Mouse (Mus musculus): ENCODE measurements around the gene Dhx37. TPM values are rescaled to one million over a fixed set of nuclear protein-coding genes. Genes with fewer than 3 reads are reported as not detected.

The Dhx37 gene
- polyA plus RNA-seq, 1 experiment from 2014 or later, result 5.9 TPM

DNA sequence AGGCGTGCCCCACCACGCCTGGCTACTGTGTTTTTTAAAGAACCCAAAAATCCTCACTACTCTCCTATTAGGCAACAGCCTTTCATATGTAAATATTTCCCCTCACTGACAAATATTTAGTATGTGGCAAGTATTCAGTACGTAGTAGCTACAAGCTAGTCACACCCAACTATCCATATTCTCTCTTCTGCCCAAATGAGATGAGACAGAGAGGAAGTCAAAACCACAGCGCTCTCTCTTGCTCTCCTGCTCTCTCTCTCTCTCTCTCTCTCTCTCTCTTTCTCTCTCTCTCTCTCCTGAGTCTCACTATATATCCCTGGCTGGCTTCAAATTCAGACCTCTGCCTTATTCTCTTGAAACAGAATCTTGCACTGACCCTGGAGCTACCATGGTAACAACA is 10.6 kb upstream of the Dhx37 start:
- Histone ChIP-seq H3K9me3 (ENCODE audit: low read length) (no peaks in the 10 kb centered on the region), H3K4me3 (ENCODE audit: low read depth, low read length) (no peak overlapping the region), H3K9ac (replicated peaks; ENCODE audit: low read depth) (no peak overlapping the region), H3K27me3 (replicated peaks; ENCODE audit: insufficient read depth, low read length) (no peaks in the 10 kb centered on the region), H3K27ac (ENCODE audit: low read length) (no peak overlapping the region), H3K36me3 (ENCODE audit: insufficient read depth, low read length) (no peaks in the 10 kb centered on the region), H3K4me2 (replicated peaks; ENCODE audit: low read depth, low read length) (no peak overlapping the region), H3K4me1 (ENCODE audit: insufficient read depth, low read depth, low read length) (peaks cover 5% of the 10 kb centered on the region; the same call in 1 of the 2 replicates)
- TF ChIP-seq CTCF (IDR thresholded peaks at IDR 0.05) (no peak), EP300 (IDR thresholded peaks at IDR 0.05) (no peak)
- ATAC-seq, result no peak
- peak; percentile 25 for DNase-seq (ENCODE audit: low spot score)
- WGBS, result 70% methylated on average over 4 of the region's 4 CpGs

DNA sequence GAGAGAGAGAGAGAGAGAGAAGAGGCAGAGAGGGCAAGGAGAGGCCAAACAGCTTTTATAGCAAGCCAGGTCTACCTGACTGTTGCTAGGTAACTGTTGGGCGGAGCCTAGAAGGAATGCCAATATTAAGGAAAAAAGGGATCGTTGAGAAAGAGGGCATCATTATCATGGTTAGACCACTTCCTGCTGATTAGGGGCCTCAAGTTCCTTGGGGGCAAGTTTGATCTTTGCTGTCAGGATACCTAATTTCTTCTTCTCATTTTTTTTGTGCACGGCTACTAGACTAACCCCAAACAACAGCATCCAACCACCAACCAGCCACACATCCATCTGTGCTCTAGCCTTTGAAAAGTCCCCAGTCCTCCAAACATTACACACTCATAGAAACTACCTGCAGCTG is 10.0 kb upstream of the Dhx37 start:
- H3K27me3 ChIP-seq (replicated peaks; ENCODE audit: insufficient read depth, low read length), result no peaks in the 10 kb centered on the region
- no peaks in the 10 kb centered on the region for H3K9me3 ChIP-seq (ENCODE audit: low read length)
- ATAC-seq, result no peak
- H3K36me3 ChIP-seq (ENCODE audit: insufficient read depth, low read length), result no peaks in the 10 kb centered on the region
- H3K4me2 ChIP-seq (replicated peaks; ENCODE audit: low read depth, low read length), result no peak overlapping the region
- H3K9ac ChIP-seq (replicated peaks; ENCODE audit: low read depth), result no peak overlapping the region
- peaks cover 5% of the 10 kb centered on the region; the same call in 1 of the 2 replicates for H3K4me1 ChIP-seq (ENCODE audit: insufficient read depth, low read depth, low read length)
- no peak for TF ChIP-seq EP300 (IDR thresholded peaks at IDR 0.05)
- no peak for TF ChIP-seq CTCF (IDR thresholded peaks at IDR 0.05)
- WGBS, result 53% methylated on average over 3 of the region's 3 CpGs
- no peak overlapping the region for H3K27ac ChIP-seq (ENCODE audit: low read length)
- no peak overlapping the region for H3K4me3 ChIP-seq (ENCODE audit: low read depth, low read length)
- no peak for DNase-seq (ENCODE audit: low spot score)

GRCm38 (mm10) chr5:125443335-125443734 is 9.4 kb upstream of the Dhx37 start:
- no peak overlapping the region for H3K4me3 ChIP-seq (ENCODE audit: low read depth, low read length)
- H3K4me2 ChIP-seq (replicated peaks; ENCODE audit: low read depth, low read length), result no peak overlapping the region
- ATAC-seq (no peak), DNase-seq (ENCODE audit: low spot score) (no peak)
- no peak overlapping the region for H3K27ac ChIP-seq (ENCODE audit: low read length)
- H3K36me3 ChIP-seq (ENCODE audit: insufficient read depth, low read length), result no peaks in the 10 kb centered on the region
- no peak for TF ChIP-seq EP300 (IDR thresholded peaks at IDR 0.05)
- TF ChIP-seq CTCF (IDR thresholded peaks at IDR 0.05), result peak; percentile 51
- H3K9me3 ChIP-seq (ENCODE audit: low read length), result no peaks in the 10 kb centered on the region
- no peaks in the 10 kb centered on the region for H3K27me3 ChIP-seq (replicated peaks; ENCODE audit: insufficient read depth, low read length)
- H3K4me1 ChIP-seq (ENCODE audit: insufficient read depth, low read depth, low read length), result peaks cover 5% of the 10 kb centered on the region; the same call in 1 of the 2 replicates
- H3K9ac ChIP-seq (replicated peaks; ENCODE audit: low read depth), result no peak overlapping the region
- WGBS, result 87% methylated on average over 5 of the region's 5 CpGs

GRCm38 (mm10) chr5:125442136-125442995 is 8.4 kb upstream of the Dhx37 start:
- peak overlapping the region; percentile 98 for H3K4me2 ChIP-seq (replicated peaks; ENCODE audit: low read depth, low read length)
- H3K9ac ChIP-seq (replicated peaks; ENCODE audit: low read depth), result peak overlapping the region; percentile 43; the same call in 1 of the 2 replicates
- no peak overlapping the region for H3K27ac ChIP-seq (ENCODE audit: low read length)
- H3K4me1 ChIP-seq (ENCODE audit: insufficient read depth, low read depth, low read length), result peaks cover 5% of the 10 kb centered on the region; the same call in 1 of the 2 replicates
- TF ChIP-seq EP300 (IDR thresholded peaks at IDR 0.05) (no peak), CTCF (IDR thresholded peaks at IDR 0.05) (no peak)
- 23% methylated on average over 27 of the region's 27 CpGs for WGBS
- ATAC-seq, result peak; percentile 12; the same call in 1 of the 2 replicates
- no peaks in the 10 kb centered on the region for H3K27me3 ChIP-seq (replicated peaks; ENCODE audit: insufficient read depth, low read length)
- peak overlapping the region; percentile 85 for H3K4me3 ChIP-seq (ENCODE audit: low read depth, low read length)
- DNase-seq (ENCODE audit: low spot score), result no peak
- no peaks in the 10 kb centered on the region for H3K9me3 ChIP-seq (ENCODE audit: low read length)
- no peaks in the 10 kb centered on the region for H3K36me3 ChIP-seq (ENCODE audit: insufficient read depth, low read length)

DNA sequence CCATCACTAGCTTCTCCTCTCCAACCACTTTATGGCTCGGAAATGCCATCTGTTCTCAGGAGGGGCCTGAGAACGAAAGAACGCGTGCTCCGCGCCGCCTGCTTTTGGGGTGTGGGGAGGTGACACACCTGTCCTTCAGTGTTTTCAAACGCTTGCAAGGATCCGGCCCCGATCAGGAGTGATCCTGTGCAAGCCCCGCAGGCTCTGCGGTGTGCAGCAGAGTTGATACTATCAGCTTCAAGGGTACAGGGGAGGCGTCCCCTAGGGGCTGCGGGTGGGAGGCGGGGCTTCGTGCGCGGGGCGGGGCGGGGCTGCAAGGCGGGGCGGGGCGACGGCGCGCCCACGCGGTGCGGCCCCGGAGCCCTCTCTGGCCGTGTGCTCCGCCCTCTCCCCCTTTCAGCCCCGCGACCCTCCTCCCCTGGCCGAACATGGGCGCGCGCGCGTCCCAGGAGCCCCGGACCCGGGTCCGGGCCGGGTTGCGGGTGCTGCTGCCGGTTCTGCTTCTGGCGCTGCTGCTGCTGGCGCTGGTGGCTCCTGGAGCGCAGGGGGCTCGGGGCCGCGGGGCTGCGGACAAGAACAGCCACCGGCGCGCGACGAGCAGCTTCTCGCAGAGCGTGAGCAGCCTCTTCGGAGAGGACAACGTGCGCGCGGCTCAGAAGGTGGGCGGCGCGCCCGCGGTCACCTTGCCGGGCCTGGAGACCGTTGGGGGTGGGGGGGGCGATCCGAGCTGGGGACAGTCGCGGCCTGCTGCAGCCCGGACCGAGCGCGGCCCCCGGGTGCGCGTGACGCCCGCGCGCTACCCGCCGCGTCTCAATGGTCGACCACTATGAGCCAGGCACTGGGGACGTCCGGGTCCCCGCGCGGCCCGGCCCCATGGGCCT is 7.6 kb upstream of the Dhx37 start, which contains the start of gene Bri3bp:
TSS of gene Bri3bp (plus strand) at position 335 of the 881 bp plus-strand sequence.
- no peaks in the 10 kb centered on the region for H3K27me3 ChIP-seq (replicated peaks; ENCODE audit: insufficient read depth, low read length)
- peak within 1 kb of the TSS; percentile 98 for H3K4me2 ChIP-seq (replicated peaks; ENCODE audit: low read depth, low read length)
- no peaks in the 10 kb centered on the region for H3K9me3 ChIP-seq (ENCODE audit: low read length)
- DNase-seq (ENCODE audit: low spot score) (peak; percentile 61), ATAC-seq (peak; percentile 92)
- H3K27ac ChIP-seq (ENCODE audit: low read length), result peak within 1 kb of the TSS; percentile 64
- peak within 1 kb of the TSS; percentile 43; the same call in 1 of the 2 replicates for H3K9ac ChIP-seq (replicated peaks; ENCODE audit: low read depth)
- 0 out of 2 replicates have a peak, but pooled peaks have one; percentile 7 for TF ChIP-seq CTCF (IDR thresholded peaks at IDR 0.05)
- no peak for TF ChIP-seq EP300 (IDR thresholded peaks at IDR 0.05)
- peak within 1 kb of the TSS; percentile 85 for H3K4me3 ChIP-seq (ENCODE audit: low read depth, low read length)
- WGBS, result 3% methylated on average over 69 of the region's 97 CpGs
- H3K4me1 ChIP-seq (ENCODE audit: insufficient read depth, low read depth, low read length), result peaks cover 5% of the 10 kb centered on the region; the same call in 1 of the 2 replicates
- no peaks in the 10 kb centered on the region for H3K36me3 ChIP-seq (ENCODE audit: insufficient read depth, low read length)

Data from lung, postnatal 0 days (tissue).